Mouse (Mus musculus) liver, adult 2 months (tissue): ENCODE data around the gene Gm21969. TPM values are rescaled to one million over a fixed set of nuclear protein-coding genes. Genes with fewer than 3 reads are reported as not detected.

Experiments
- DNase-seq: peaks from one replicate; pipeline ENCODE4 v3.0.0-alpha.2; 2011; ENCODE audit warnings: low read depth, low spot score; ENCODE audit errors: extremely low read depth
- H3K27ac ChIP-seq: fragments of 200-500 bp; replicated peaks from 2 replicates; pipeline ENCODE4 v1.5.1; 2012; ENCODE audit warnings: low read depth, mild to moderate bottlenecking, control low read depth, inconsistent platforms, low read length; ENCODE audit not compliant: insufficient read depth
- H3K27me3 ChIP-seq: fragments of 200-500 bp; 2 replicates; pipeline ENCODE4 v1.6.1; 2012; ENCODE audit warnings: mild to moderate bottlenecking, moderate library complexity, low read length, inconsistent platforms; ENCODE audit not compliant: control insufficient read depth, insufficient read depth
- H3K36me3 ChIP-seq: fragments of 200-500 bp; 2 replicates; pipeline ENCODE4 v1.6.1; 2012; ENCODE audit warnings: low read length, inconsistent platforms; ENCODE audit not compliant: control insufficient read depth, insufficient read depth
- H3K4me1 ChIP-seq: fragments of 200-500 bp; 2 replicates; pipeline ENCODE4 v1.6.1; 2011; ENCODE audit warnings: low read length; ENCODE audit not compliant: control insufficient read depth, insufficient read depth
- H3K4me3 ChIP-seq: fragments of 200-500 bp; 2 replicates; pipeline ENCODE4 v1.5.1; 2011; ENCODE audit warnings: low read depth, mild to moderate bottlenecking, control low read depth, low read length, moderate library complexity; ENCODE audit not compliant: insufficient read depth
- H3K79me2 ChIP-seq: fragments of 200-500 bp; 2 replicates; pipeline ENCODE4 v1.6.1; 2012; ENCODE audit warnings: inconsistent platforms, mild to moderate bottlenecking, low read length, moderate library complexity; ENCODE audit not compliant: control insufficient read depth, insufficient read depth
- H3K9ac ChIP-seq: fragments of 200-500 bp; 2 replicates; pipeline ENCODE4 v1.6.1; 2012; ENCODE audit warnings: low read depth, mild to moderate bottlenecking, control low read depth, inconsistent platforms, low read length
- CTCF ChIP-seq: fragments of 200-500 bp; IDR thresholded peaks from 2 replicates; pipeline ENCODE4 v1.5.1; 2011; ENCODE audit warnings: low read depth, low read length, control low read depth
- POLR2A ChIP-seq: fragments of 200-500 bp; IDR thresholded peaks from 2 replicates; pipeline ENCODE4 v1.6.1; 2011; ENCODE audit warnings: low read length, control low read depth; ENCODE audit not compliant: insufficient read depth; ENCODE audit errors: extremely low read depth
- WGBS: fragments of 180-500 bp; shearing (Covaris S2); methylation state at CpG from one replicate; pipeline ENCODE4 v1.1.7; 2018; 5-methylcytosine and 5-hydroxymethylcytosine counted together
- polyA plus RNA-seq: library from polyadenylated mRNA; depleted of rRNA; stranded (reverse); fragments of >200 nt; gene quantifications from 2 replicates; pipeline ENCODE4 v1.2.3, GENCODE M21; 2012
- total RNA-seq: library from RNA; depleted of rRNA; stranded (reverse); fragments of >200 nt; gene quantifications from 2 replicates; pipeline ENCODE4 v1.2.3, GENCODE M21; 2014

The Gm21969 gene
- total and polyA plus RNA-seq, 2 experiments, result 0.09 to 0.11 TPM

GRCm38 (mm10) chr4:139640775-139641174, 37.8 kb downstream of the Gm21969 start:
- no peak overlapping the region for H3K9ac ChIP-seq
- H3K27me3 ChIP-seq, result no peaks in the 10 kb centered on the region

GRCm38 (mm10) chr4:139641829-139642425, 38.9 kb downstream of the Gm21969 start:
- Histone ChIP-seq H3K79me2 (peaks cover 6% of the 10 kb centered on the region; the same call in 1 of the 2 replicates), H3K4me3 (no peak overlapping the region), H3K9ac (no peak overlapping the region), H3K4me1 (no peaks in the 10 kb centered on the region), H3K27me3 (no peaks in the 10 kb centered on the region), H3K27ac (no peak overlapping the region), H3K36me3 (peaks cover 28% of the 10 kb centered on the region)
- DNase-seq, result no peak
- WGBS, result 75% methylated on average over 30 of the region's 30 CpGs
- TF ChIP-seq CTCF, result no peak
- TF ChIP-seq POLR2A, result no peak

More at GRCm38 (mm10) chr4:139640775-139641174, 37.8 kb downstream of the Gm21969 start:
- H3K36me3 ChIP-seq, result peaks cover 23% of the 10 kb centered on the region
- no peaks in the 10 kb centered on the region for H3K4me1 ChIP-seq
- H3K79me2 ChIP-seq, result peaks cover 6% of the 10 kb centered on the region; the same call in 1 of the 2 replicates
- TF ChIP-seq POLR2A (no peak), CTCF (no peak)
- WGBS, result 79% methylated on average over 6 of the region's 6 CpGs
- H3K4me3 ChIP-seq, result no peak overlapping the region
- no peak for DNase-seq
- no peak overlapping the region for H3K27ac ChIP-seq

GRCm38 (mm10) chr4:139643972-139644371, 41.0 kb downstream of the Gm21969 start:
- TF ChIP-seq POLR2A (no peak), CTCF (peak; percentile 94)
- WGBS, result 41% methylated on average over 9 of the region's 9 CpGs

GRCm38 (mm10) chr4:139646916-139647315, 43.9 kb downstream of the Gm21969 start:
- H3K9ac ChIP-seq, result no peak overlapping the region
- 90% methylated on average over 7 of the region's 7 CpGs for WGBS

More at GRCm38 (mm10) chr4:139643972-139644371, 41.0 kb downstream of the Gm21969 start:
- no peak overlapping the region for H3K9ac ChIP-seq
- H3K79me2 ChIP-seq, result 0 out of 2 replicates have a peak, but pooled peaks cover 3% of the 10 kb centered on the region
- no peaks in the 10 kb centered on the region for H3K27me3 ChIP-seq
- no peaks in the 10 kb centered on the region for H3K4me1 ChIP-seq
- H3K4me3 ChIP-seq, result no peak overlapping the region
- no peak for DNase-seq
- no peak overlapping the region for H3K27ac ChIP-seq
- peaks cover 41% of the 10 kb centered on the region for H3K36me3 ChIP-seq

GRCm38 (mm10) chr4:139650086-139650743, 47.2 kb downstream of the Gm21969 start:
- H3K4me1 ChIP-seq, result no peaks in the 10 kb centered on the region
- no peak overlapping the region for H3K27ac ChIP-seq
- peak; percentile 46 for DNase-seq
- no peaks in the 10 kb centered on the region for H3K27me3 ChIP-seq
- H3K4me3 ChIP-seq, result no peak overlapping the region
- WGBS, result 63% methylated on average over 15 of the region's 15 CpGs
- H3K36me3 ChIP-seq, result peaks cover 27% of the 10 kb centered on the region
- H3K9ac ChIP-seq, result no peak overlapping the region
- TF ChIP-seq POLR2A, result no peak
- TF ChIP-seq CTCF, result no peak
- no peaks in the 10 kb centered on the region for H3K79me2 ChIP-seq

More at GRCm38 (mm10) chr4:139646916-139647315, 43.9 kb downstream of the Gm21969 start:
- H3K79me2 ChIP-seq, result 0 out of 2 replicates have a peak, but pooled peaks cover 1% of the 10 kb centered on the region
- H3K4me1 ChIP-seq, result no peaks in the 10 kb centered on the region
- H3K4me3 ChIP-seq, result no peak overlapping the region
- peaks cover 42% of the 10 kb centered on the region for H3K36me3 ChIP-seq
- no peak overlapping the region for H3K27ac ChIP-seq
- DNase-seq, result no peak
- no peaks in the 10 kb centered on the region for H3K27me3 ChIP-seq
- TF ChIP-seq CTCF (peak; percentile 42; the same call in 1 of the 2 replicates), POLR2A (no peak)
